Mouse (Mus musculus) CH12.LX (cell line): ENCODE data around the gene Arhgap42.

Experiments
- CHD2 ChIP-seq: IDR thresholded peaks from 2 replicates; pipeline ENCODE4 v1.6.1; 2011; ENCODE audit warnings: low read length, improper control_type of control experiment
- CTCF ChIP-seq, 2 experiments: IDR thresholded peaks in 1 of 2; conservative IDR thresholded peaks in 1 of 2; 2 replicates each; pipeline ENCODE4 v1.5.1; 2011 to 2012; ENCODE audit warnings: low read depth in 2 of 2, low read length in 2 of 2, improper control_type of control experiment in 1 of 2, inconsistent platforms in 1 of 2, mild to moderate bottlenecking in 1 of 2, moderate library complexity in 1 of 2
- ETS1 ChIP-seq: conservative IDR thresholded peaks from 2 replicates; pipeline ENCODE4 v1.6.1; 2012; ENCODE audit warnings: low read depth, mild to moderate bottlenecking, inconsistent platforms, low read length, improper control_type of control experiment, moderate library complexity
- HCFC1 ChIP-seq: IDR thresholded peaks from 2 replicates; pipeline ENCODE4 v1.6.1; 2012; ENCODE audit warnings: low read depth, mild to moderate bottlenecking, inconsistent platforms, low read length, improper control_type of control experiment
- IRF4 ChIP-seq: IDR thresholded peaks from 2 replicates; pipeline ENCODE4 v1.6.1; 2014; ENCODE audit warnings: low read depth, mild to moderate bottlenecking, inconsistent platforms, low read length, improper control_type of control experiment
- JUN ChIP-seq: IDR thresholded peaks from 2 replicates; pipeline ENCODE4 v1.6.1; 2011; ENCODE audit warnings: low read depth, mild to moderate bottlenecking, low read length, improper control_type of control experiment, moderate library complexity; ENCODE audit not compliant: insufficient read depth
- MAX ChIP-seq: IDR thresholded peaks from 2 replicates; pipeline ENCODE4 v1.6.1; 2011; ENCODE audit warnings: low read length, improper control_type of control experiment
- POLR2A ChIP-seq: IDR thresholded peaks from 2 replicates; pipeline ENCODE4 v1.6.1; 2011; ENCODE audit warnings: low read depth, mild to moderate bottlenecking, improper control_type of control experiment, low read length
- SMC3 ChIP-seq: IDR thresholded peaks from 2 replicates; pipeline ENCODE4 v1.6.1; 2011; ENCODE audit warnings: low read depth, low read length, improper control_type of control experiment
- TBP ChIP-seq: conservative IDR thresholded peaks from 2 replicates; pipeline ENCODE4 v1.6.1; 2011; ENCODE audit warnings: low read depth, low read length, improper control_type of control experiment
- USF1 ChIP-seq: IDR thresholded peaks from 2 replicates; pipeline ENCODE4 v1.6.1; 2014; ENCODE audit warnings: low read depth, mild to moderate bottlenecking, inconsistent platforms, low read length, improper control_type of control experiment
- USF2 ChIP-seq: conservative IDR thresholded peaks from 2 replicates; pipeline ENCODE4 v1.6.1; 2011; ENCODE audit warnings: low read depth, low read length, improper control_type of control experiment
- ZC3H11A ChIP-seq: IDR thresholded peaks from 2 replicates; pipeline ENCODE4 v1.6.1; 2012; ENCODE audit warnings: low read depth, mild to moderate bottlenecking, inconsistent platforms, low read length, improper control_type of control experiment

- TF ChIP-seq USF2, result no peak
- TF ChIP-seq POLR2A, result no peak
- TF ChIP-seq HCFC1, result no peak
- no peak for TF ChIP-seq JUN
- no peak for TF ChIP-seq SMC3
- TF ChIP-seq CHD2, result no peak
- TF ChIP-seq CTCF (conservative IDR thresholded peaks at IDR 0.05 in 1 of 2, IDR thresholded peaks at IDR 0.05 in 1 of 2; ENCODE audit: low read depth in 2 of 2, low read length in 2 of 2), result no peak
- TF ChIP-seq IRF4, result no peak
- TF ChIP-seq USF1, result no peak
- TF ChIP-seq MAX, result no peak
- no peak for TF ChIP-seq ETS1
- no peak for TF ChIP-seq TBP
- no peak for TF ChIP-seq ZC3H11A
Measured at GRCm38 (mm10) chr9:9214849-9215248, 24.1 kb downstream of the Arhgap42 start.
